Mouse (Mus musculus): ENCODE measurements at regions not wholly inside any gene's neighbourhood (a gene's known extent, or its start where the extent isn't known, plus 50 kb on each side); places are given as distances from the start of the nearest gene placed in this dataset.

- Histone ChIP-seq H3K9ac (ENCODE audit: insufficient read depth, low read depth, low read length, poor library complexity, severe bottlenecking) (no peak overlapping the region), H3K36me3 (ENCODE audit: control insufficient read depth, insufficient read depth, low read length, poor library complexity, severe bottlenecking) (no peaks in the 10 kb centered on the region), H3K9me3 (ENCODE audit: control insufficient read depth, insufficient read depth, low read depth, low read length) (no peaks in the 10 kb centered on the region), H3K4me3 (ENCODE audit: insufficient read depth in 1 of 2, low read depth in 1 of 2, low read length in 2 of 2, poor library complexity in 1 of 2, severe bottlenecking in 1 of 2) (no peak overlapping the region), H3K27ac (ENCODE audit: insufficient read depth, low read depth, low read length, poor library complexity, severe bottlenecking) (no peak overlapping the region), H3K4me1 (ENCODE audit: control insufficient read depth in 2 of 2, insufficient read depth in 2 of 2, low read length in 2 of 2, poor library complexity in 1 of 2) (no peaks in the 10 kb centered on the region)
- no peak for DNase-seq (ENCODE audit: low read depth, low spot score)
- in situ Hi-C loops (cut with MboI; ENCODE audit: low sequenced_read_pairs in 2 of 2, unreplicated experiment in 2 of 2), result no loop called here
- no peak for TF ChIP-seq ZNF384 (IDR thresholded peaks at IDR 0.05; ENCODE audit: low read depth, low read length)
- no peak for TF ChIP-seq HCFC1 (IDR thresholded peaks at IDR 0.05; ENCODE audit: borderline replicate concordance, insufficient read depth, low read length)
- TF ChIP-seq CHD2 (IDR thresholded peaks at IDR 0.05; ENCODE audit: low read depth, low read length), result no peak
- TF ChIP-seq ZC3H11A (IDR thresholded peaks at IDR 0.05; ENCODE audit: borderline replicate concordance, low read depth, low read length), result no peak
- no peak for TF ChIP-seq MAFK (IDR thresholded peaks at IDR 0.05; ENCODE audit: insufficient read depth, low read depth, low read length)
Measured at GRCm38 (mm10) chr3:143647237-143647636, 557.8 kb downstream of the Lmo4 start.

GRCm38 (mm10) chr3:143646836-143647235 is 558.2 kb downstream of the Lmo4 start:
- TF ChIP-seq HCFC1 (IDR thresholded peaks at IDR 0.05; ENCODE audit: borderline replicate concordance, insufficient read depth, low read length), result no peak
- no peak for TF ChIP-seq ZC3H11A (IDR thresholded peaks at IDR 0.05; ENCODE audit: borderline replicate concordance, low read depth, low read length)
- no peak for TF ChIP-seq MAFK (IDR thresholded peaks at IDR 0.05; ENCODE audit: insufficient read depth, low read depth, low read length)
- no peak for TF ChIP-seq ZNF384 (IDR thresholded peaks at IDR 0.05; ENCODE audit: low read depth, low read length)
- no peak for TF ChIP-seq CHD2 (IDR thresholded peaks at IDR 0.05; ENCODE audit: low read depth, low read length)
- DNase-seq (ENCODE audit: low read depth, low spot score), result no peak
- H3K9ac ChIP-seq (ENCODE audit: insufficient read depth, low read depth, low read length, poor library complexity, severe bottlenecking), result no peak overlapping the region
- no peaks in the 10 kb centered on the region for H3K4me1 ChIP-seq (ENCODE audit: control insufficient read depth in 2 of 2, insufficient read depth in 2 of 2, low read length in 2 of 2, poor library complexity in 1 of 2)
- no peaks in the 10 kb centered on the region for H3K9me3 ChIP-seq (ENCODE audit: control insufficient read depth, insufficient read depth, low read depth, low read length)
- in situ Hi-C loops (cut with MboI; ENCODE audit: low sequenced_read_pairs in 2 of 2, unreplicated experiment in 2 of 2), result no loop called here
- H3K36me3 ChIP-seq (ENCODE audit: control insufficient read depth, insufficient read depth, low read length, poor library complexity, severe bottlenecking), result no peaks in the 10 kb centered on the region
- H3K27ac ChIP-seq (ENCODE audit: insufficient read depth, low read depth, low read length, poor library complexity, severe bottlenecking), result no peak overlapping the region
- H3K4me3 ChIP-seq (ENCODE audit: insufficient read depth in 1 of 2, low read depth in 1 of 2, low read length in 2 of 2, poor library complexity in 1 of 2, severe bottlenecking in 1 of 2), result no peak overlapping the region

- Histone ChIP-seq H3K9me3 (ENCODE audit: control insufficient read depth, insufficient read depth, low read depth, low read length) (no peaks in the 10 kb centered on the region), H3K9ac (ENCODE audit: insufficient read depth, low read depth, low read length, poor library complexity, severe bottlenecking) (no peak overlapping the region), H3K4me3 (ENCODE audit: insufficient read depth in 1 of 2, low read depth in 1 of 2, low read length in 2 of 2, poor library complexity in 1 of 2, severe bottlenecking in 1 of 2) (no peak overlapping the region), H3K4me1 (ENCODE audit: control insufficient read depth in 2 of 2, insufficient read depth in 2 of 2, low read length in 2 of 2, poor library complexity in 1 of 2) (no peaks in the 10 kb centered on the region), H3K27ac (ENCODE audit: insufficient read depth, low read depth, low read length, poor library complexity, severe bottlenecking) (no peak overlapping the region), H3K36me3 (ENCODE audit: control insufficient read depth, insufficient read depth, low read length, poor library complexity, severe bottlenecking) (no peaks in the 10 kb centered on the region)
- DNase-seq (ENCODE audit: low read depth, low spot score), result no peak
- in situ Hi-C loops (cut with MboI; ENCODE audit: low sequenced_read_pairs in 2 of 2, unreplicated experiment in 2 of 2), result no loop called here
- TF ChIP-seq CHD2 (IDR thresholded peaks at IDR 0.05; ENCODE audit: low read depth, low read length) (no peak), HCFC1 (IDR thresholded peaks at IDR 0.05; ENCODE audit: borderline replicate concordance, insufficient read depth, low read length) (no peak), MAFK (IDR thresholded peaks at IDR 0.05; ENCODE audit: insufficient read depth, low read depth, low read length) (no peak), ZNF384 (IDR thresholded peaks at IDR 0.05; ENCODE audit: low read depth, low read length) (no peak), ZC3H11A (IDR thresholded peaks at IDR 0.05; ENCODE audit: borderline replicate concordance, low read depth, low read length) (no peak)
Measured at GRCm38 (mm10) chr3:143633036-143633435, 572.0 kb downstream of the Lmo4 start.

- H3K9ac ChIP-seq (ENCODE audit: insufficient read depth, low read depth, low read length, poor library complexity, severe bottlenecking), result no peak overlapping the region
- H3K36me3 ChIP-seq (ENCODE audit: control insufficient read depth, insufficient read depth, low read length, poor library complexity, severe bottlenecking), result no peaks in the 10 kb centered on the region
- in situ Hi-C loops (cut with MboI; ENCODE audit: low sequenced_read_pairs in 2 of 2, unreplicated experiment in 2 of 2), result no loop called here
- no peak overlapping the region for H3K27ac ChIP-seq (ENCODE audit: insufficient read depth, low read depth, low read length, poor library complexity, severe bottlenecking)
- TF ChIP-seq ZNF384 (IDR thresholded peaks at IDR 0.05; ENCODE audit: low read depth, low read length) (no peak), HCFC1 (IDR thresholded peaks at IDR 0.05; ENCODE audit: borderline replicate concordance, insufficient read depth, low read length) (no peak), ZC3H11A (IDR thresholded peaks at IDR 0.05; ENCODE audit: borderline replicate concordance, low read depth, low read length) (no peak), CHD2 (IDR thresholded peaks at IDR 0.05; ENCODE audit: low read depth, low read length) (no peak), MAFK (IDR thresholded peaks at IDR 0.05; ENCODE audit: insufficient read depth, low read depth, low read length) (no peak)
- no peak for DNase-seq (ENCODE audit: low read depth, low spot score)
- H3K4me3 ChIP-seq (ENCODE audit: insufficient read depth in 1 of 2, low read depth in 1 of 2, low read length in 2 of 2, poor library complexity in 1 of 2, severe bottlenecking in 1 of 2), result no peak overlapping the region
- H3K9me3 ChIP-seq (ENCODE audit: control insufficient read depth, insufficient read depth, low read depth, low read length), result no peaks in the 10 kb centered on the region
- no peaks in the 10 kb centered on the region for H3K4me1 ChIP-seq (ENCODE audit: control insufficient read depth in 2 of 2, insufficient read depth in 2 of 2, low read length in 2 of 2, poor library complexity in 1 of 2)
Measured at GRCm38 (mm10) chr3:143631183-143631582, 573.8 kb downstream of the Lmo4 start.

GRCm38 (mm10) chr3:143624906-143625305 is 580.1 kb downstream of the Lmo4 start:
- in situ Hi-C loops (cut with MboI; ENCODE audit: low sequenced_read_pairs in 2 of 2, unreplicated experiment in 2 of 2), result no loop called here
- Histone ChIP-seq H3K9ac (ENCODE audit: insufficient read depth, low read depth, low read length, poor library complexity, severe bottlenecking) (no peak overlapping the region), H3K4me1 (ENCODE audit: control insufficient read depth in 2 of 2, insufficient read depth in 2 of 2, low read length in 2 of 2, poor library complexity in 1 of 2) (no peaks in the 10 kb centered on the region), H3K9me3 (ENCODE audit: control insufficient read depth, insufficient read depth, low read depth, low read length) (no peaks in the 10 kb centered on the region), H3K4me3 (ENCODE audit: insufficient read depth in 1 of 2, low read depth in 1 of 2, low read length in 2 of 2, poor library complexity in 1 of 2, severe bottlenecking in 1 of 2) (no peak overlapping the region), H3K36me3 (ENCODE audit: control insufficient read depth, insufficient read depth, low read length, poor library complexity, severe bottlenecking) (no peaks in the 10 kb centered on the region), H3K27ac (ENCODE audit: insufficient read depth, low read depth, low read length, poor library complexity, severe bottlenecking) (no peak overlapping the region)
- TF ChIP-seq ZC3H11A (IDR thresholded peaks at IDR 0.05; ENCODE audit: borderline replicate concordance, low read depth, low read length), result no peak
- TF ChIP-seq MAFK (IDR thresholded peaks at IDR 0.05; ENCODE audit: insufficient read depth, low read depth, low read length), result no peak
- TF ChIP-seq ZNF384 (IDR thresholded peaks at IDR 0.05; ENCODE audit: low read depth, low read length), result no peak
- TF ChIP-seq CHD2 (IDR thresholded peaks at IDR 0.05; ENCODE audit: low read depth, low read length), result no peak
- TF ChIP-seq HCFC1 (IDR thresholded peaks at IDR 0.05; ENCODE audit: borderline replicate concordance, insufficient read depth, low read length), result no peak
- no peak for DNase-seq (ENCODE audit: low read depth, low spot score)
